Mouse (Mus musculus): ENCODE measurements around the gene Noto. TPM values are rescaled to one million over a fixed set of nuclear protein-coding genes. Genes with fewer than 3 reads are reported as not detected.

Noto gene
- polyA plus RNA-seq, 1 experiment from 2014 or later: not detected

- Histone ChIP-seq H3K27me3 (ENCODE audit: control insufficient read depth, insufficient read depth, low read length) (no peaks in the 10 kb centered on the region), H3K9ac (replicated peaks; ENCODE audit: low read depth, low read length) (no peak overlapping the region), H3K4me3 (ENCODE audit: low read depth, low read length) (no peak overlapping the region), H3K36me3 (ENCODE audit: control insufficient read depth, insufficient read depth, low read length) (no peaks in the 10 kb centered on the region), H3K9me3 (ENCODE audit: control insufficient read depth, low read length) (no peaks in the 10 kb centered on the region), H3K4me1 (ENCODE audit: control insufficient read depth, insufficient read depth, low read length) (no peaks in the 10 kb centered on the region), H3K4me2 (ENCODE audit: low read depth, low read length) (no peak overlapping the region), H3K27ac (ENCODE audit: low read depth, low read length) (no peak overlapping the region)
- ATAC-seq (ENCODE audit: low read depth): no peak
- WGBS: 85% methylated on average over 10 of the region's 10 CpGs
Observed at GRCm38 (mm10) chr6:85381648-85382020, 42.1 kb upstream of the Noto start.

GRCm38 (mm10) chr6:85382791-85383190, 40.9 kb upstream of the Noto start:
- Histone ChIP-seq H3K36me3 (ENCODE audit: control insufficient read depth, insufficient read depth, low read length) (no peaks in the 10 kb centered on the region), H3K4me2 (ENCODE audit: low read depth, low read length) (no peak overlapping the region), H3K4me3 (ENCODE audit: low read depth, low read length) (no peak overlapping the region), H3K27ac (ENCODE audit: low read depth, low read length) (no peak overlapping the region), H3K27me3 (ENCODE audit: control insufficient read depth, insufficient read depth, low read length) (no peaks in the 10 kb centered on the region), H3K9ac (replicated peaks; ENCODE audit: low read depth, low read length) (no peak overlapping the region), H3K9me3 (ENCODE audit: control insufficient read depth, low read length) (no peaks in the 10 kb centered on the region), H3K4me1 (ENCODE audit: control insufficient read depth, insufficient read depth, low read length) (no peaks in the 10 kb centered on the region)
- 93% methylated on average over 2 of the region's 2 CpGs for WGBS
- no peak for ATAC-seq (ENCODE audit: low read depth)

- Histone ChIP-seq H3K4me2 (ENCODE audit: low read depth, low read length) (no peak overlapping the region), H3K4me3 (ENCODE audit: low read depth, low read length) (no peak overlapping the region), H3K9me3 (ENCODE audit: control insufficient read depth, low read length) (no peaks in the 10 kb centered on the region), H3K36me3 (ENCODE audit: control insufficient read depth, insufficient read depth, low read length) (no peaks in the 10 kb centered on the region), H3K27me3 (ENCODE audit: control insufficient read depth, insufficient read depth, low read length) (no peaks in the 10 kb centered on the region), H3K27ac (ENCODE audit: low read depth, low read length) (no peak overlapping the region), H3K9ac (replicated peaks; ENCODE audit: low read depth, low read length) (no peak overlapping the region), H3K4me1 (ENCODE audit: control insufficient read depth, insufficient read depth, low read length) (no peaks in the 10 kb centered on the region)
- WGBS: 85% methylated on average over 5 of the region's 5 CpGs
- no peak for ATAC-seq (ENCODE audit: low read depth)
Observed at GRCm38 (mm10) chr6:85388608-85389007, 35.1 kb upstream of the Noto start.

- whole genome bisulfite sequencing: 27% methylated on average over 6 of the region's 7 CpGs
- no peak overlapping the region for H3K9ac ChIP-seq (replicated peaks; ENCODE audit: low read depth, low read length)
- ATAC-seq (ENCODE audit: low read depth): no peak
Observed at GRCm38 (mm10) chr6:85391803-85392202, 31.9 kb upstream of the Noto start.

GRCm38 (mm10) chr6:85395360-85395759, 28.3 kb upstream of the Noto start:
- WGBS: 81% methylated on average over 2 of the region's 2 CpGs
- Histone ChIP-seq H3K9ac (replicated peaks; ENCODE audit: low read depth, low read length) (no peak overlapping the region), H3K9me3 (ENCODE audit: control insufficient read depth, low read length) (no peaks in the 10 kb centered on the region), H3K36me3 (ENCODE audit: control insufficient read depth, insufficient read depth, low read length) (no peaks in the 10 kb centered on the region), H3K4me2 (ENCODE audit: low read depth, low read length) (no peak overlapping the region), H3K27me3 (ENCODE audit: control insufficient read depth, insufficient read depth, low read length) (no peaks in the 10 kb centered on the region), H3K4me3 (ENCODE audit: low read depth, low read length) (no peak overlapping the region), H3K27ac (ENCODE audit: low read depth, low read length) (no peak overlapping the region), H3K4me1 (ENCODE audit: control insufficient read depth, insufficient read depth, low read length) (no peaks in the 10 kb centered on the region)
- ATAC-seq (ENCODE audit: low read depth): no peak

More at GRCm38 (mm10) chr6:85391803-85392202, 31.9 kb upstream of the Noto start:
- Histone ChIP-seq H3K27ac (ENCODE audit: low read depth, low read length) (no peak overlapping the region), H3K4me2 (ENCODE audit: low read depth, low read length) (no peak overlapping the region), H3K4me1 (ENCODE audit: control insufficient read depth, insufficient read depth, low read length) (no peaks in the 10 kb centered on the region), H3K36me3 (ENCODE audit: control insufficient read depth, insufficient read depth, low read length) (no peaks in the 10 kb centered on the region), H3K4me3 (ENCODE audit: low read depth, low read length) (no peak overlapping the region), H3K9me3 (ENCODE audit: control insufficient read depth, low read length) (no peaks in the 10 kb centered on the region), H3K27me3 (ENCODE audit: control insufficient read depth, insufficient read depth, low read length) (no peaks in the 10 kb centered on the region)

- Histone ChIP-seq H3K4me2 (ENCODE audit: low read depth, low read length) (no peak overlapping the region), H3K27me3 (ENCODE audit: control insufficient read depth, insufficient read depth, low read length) (no peaks in the 10 kb centered on the region), H3K4me3 (ENCODE audit: low read depth, low read length) (no peak overlapping the region), H3K9ac (replicated peaks; ENCODE audit: low read depth, low read length) (no peak overlapping the region), H3K9me3 (ENCODE audit: control insufficient read depth, low read length) (no peaks in the 10 kb centered on the region), H3K4me1 (ENCODE audit: control insufficient read depth, insufficient read depth, low read length) (no peaks in the 10 kb centered on the region), H3K36me3 (ENCODE audit: control insufficient read depth, insufficient read depth, low read length) (no peaks in the 10 kb centered on the region), H3K27ac (ENCODE audit: low read depth, low read length) (no peak overlapping the region)
- WGBS: 50% methylated on average over 1 of the region's 1 CpGs
- ATAC-seq (ENCODE audit: low read depth): no peak
Observed at GRCm38 (mm10) chr6:85397165-85397564, 26.5 kb upstream of the Noto start.

- ATAC-seq (ENCODE audit: low read depth): no peak
- H3K4me3 ChIP-seq (ENCODE audit: low read depth, low read length): no peak overlapping the region
- no peak overlapping the region for H3K27ac ChIP-seq (ENCODE audit: low read depth, low read length)
- no peaks in the 10 kb centered on the region for H3K4me1 ChIP-seq (ENCODE audit: control insufficient read depth, insufficient read depth, low read length)
- H3K9ac ChIP-seq (replicated peaks; ENCODE audit: low read depth, low read length): no peak overlapping the region
- WGBS: 23% methylated on average over 5 of the region's 5 CpGs
- H3K36me3 ChIP-seq (ENCODE audit: control insufficient read depth, insufficient read depth, low read length): no peaks in the 10 kb centered on the region
- H3K27me3 ChIP-seq (ENCODE audit: control insufficient read depth, insufficient read depth, low read length): no peaks in the 10 kb centered on the region
- no peak overlapping the region for H3K4me2 ChIP-seq (ENCODE audit: low read depth, low read length)
- no peaks in the 10 kb centered on the region for H3K9me3 ChIP-seq (ENCODE audit: control insufficient read depth, low read length)
Observed at GRCm38 (mm10) chr6:85399715-85400114, 24.0 kb upstream of the Noto start.

- Histone ChIP-seq H3K4me1 (ENCODE audit: control insufficient read depth, insufficient read depth, low read length) (no peaks in the 10 kb centered on the region), H3K27ac (ENCODE audit: low read depth, low read length) (no peak overlapping the region), H3K4me2 (ENCODE audit: low read depth, low read length) (no peak overlapping the region), H3K9ac (replicated peaks; ENCODE audit: low read depth, low read length) (no peak overlapping the region), H3K9me3 (ENCODE audit: control insufficient read depth, low read length) (no peaks in the 10 kb centered on the region), H3K27me3 (ENCODE audit: control insufficient read depth, insufficient read depth, low read length) (no peaks in the 10 kb centered on the region), H3K36me3 (ENCODE audit: control insufficient read depth, insufficient read depth, low read length) (no peaks in the 10 kb centered on the region), H3K4me3 (ENCODE audit: low read depth, low read length) (no peak overlapping the region)
- WGBS: 50% methylated on average over 2 of the region's 2 CpGs
- no peak for ATAC-seq (ENCODE audit: low read depth)
Observed at GRCm38 (mm10) chr6:85402613-85403012, 21.1 kb upstream of the Noto start.

- 69% methylated on average over 10 of the region's 10 CpGs for WGBS
- H3K4me2 ChIP-seq (ENCODE audit: low read depth, low read length): no peak overlapping the region
- no peaks in the 10 kb centered on the region for H3K9me3 ChIP-seq (ENCODE audit: control insufficient read depth, low read length)
- H3K9ac ChIP-seq (replicated peaks; ENCODE audit: low read depth, low read length): no peak overlapping the region
- 0 out of 2 replicates have a peak, but pooled peaks cover 3% of the 10 kb centered on the region for H3K27me3 ChIP-seq (ENCODE audit: control insufficient read depth, insufficient read depth, low read length)
- H3K4me3 ChIP-seq (ENCODE audit: low read depth, low read length): no peak overlapping the region
- H3K4me1 ChIP-seq (ENCODE audit: control insufficient read depth, insufficient read depth, low read length): no peaks in the 10 kb centered on the region
- H3K27ac ChIP-seq (ENCODE audit: low read depth, low read length): no peak overlapping the region
- no peak for ATAC-seq (ENCODE audit: low read depth)
- H3K36me3 ChIP-seq (ENCODE audit: control insufficient read depth, insufficient read depth, low read length): no peaks in the 10 kb centered on the region
Observed at GRCm38 (mm10) chr6:85403039-85403438, 20.6 kb upstream of the Noto start.

GRCm38 (mm10) chr6:85409003-85409402, 14.7 kb upstream of the Noto start:
- peak overlapping the region; percentile 41 for H3K4me2 ChIP-seq (ENCODE audit: low read depth, low read length)

More at GRCm38 (mm10) chr6:85409003-85409402, 14.7 kb upstream of the Noto start:
- Histone ChIP-seq H3K36me3 (ENCODE audit: control insufficient read depth, insufficient read depth, low read length) (no peaks in the 10 kb centered on the region), H3K4me1 (ENCODE audit: control insufficient read depth, insufficient read depth, low read length) (no peaks in the 10 kb centered on the region), H3K27ac (ENCODE audit: low read depth, low read length) (no peak overlapping the region), H3K9ac (replicated peaks; ENCODE audit: low read depth, low read length) (peak overlapping the region; percentile 29; the same call in 1 of the 2 replicates), H3K9me3 (ENCODE audit: control insufficient read depth, low read length) (no peaks in the 10 kb centered on the region), H3K4me3 (ENCODE audit: low read depth, low read length) (peak overlapping the region; percentile 9; the same call in 1 of the 2 replicates), H3K27me3 (ENCODE audit: control insufficient read depth, insufficient read depth, low read length) (peaks cover 20% of the 10 kb centered on the region)
- ATAC-seq (ENCODE audit: low read depth): no peak
- WGBS: 2% methylated on average over 31 of the region's 31 CpGs
